Mouse (Mus musculus): Measurements from ENCODE around the gene Hist1h1c.
A peak's percentile ranks its signal among the peaks of the same experiment; 100 is the strongest.
"Not testable (repeated sequence)": the region's sequence is repeated elsewhere in the genome, so short reads cannot be mapped to it uniquely, and the experiment has no call there.

GRCm38 (mm10) chr13:23750839-23751477 lies 12.3 kb downstream of the Hist1h1c start, which contains the start of gene Hist1h2ab:
- TF ChIP-seq EP300 (IDR thresholded peaks at IDR 0.05; ENCODE audit: insufficient read depth, low read depth, low read length) = 0 out of 2 replicates have a peak, but pooled peaks have one; percentile 31
- TF ChIP-seq CTCF (IDR thresholded peaks at IDR 0.05; ENCODE audit: low read depth, low read length) = not testable (repeated sequence)
